10 mouse cellular contexts compared by ENCODE assay signal in genomic region chr2:79372486-79373200, GRCm38 (mm10).
A peak's percentile ranks its signal among the peaks of the same experiment; 100 is the strongest.
DNase-seq lines count a peak whose midpoint lies in the region; ATAC-seq and TF ChIP-seq lines count a peak whose summit lies in the region.
"Had no signal": no experiment of that assay in that cellular context is flagged by ENCODE, and none has a peak within 500 bp of the region (broad histone marks: within the 10 kb centered on the region; RNA-seq: fewer than 3 reads in every experiment).

No protein-coding gene starts in this region.

- no peak overlapping the region for H3K9ac ChIP-seq in intestine, embryonic 15.5 days
- H3K9ac ChIP-seq in intestine, embryonic 16.5 days (ENCODE audit: low read depth, low read length): no peak overlapping the region
- no peak overlapping the region for H3K9ac ChIP-seq in liver, embryonic 12.5 days
- H3K9ac ChIP-seq: liver, embryonic 13.5 days had no signal

- H3K4me2 ChIP-seq in intestine, embryonic 15.5 days (replicated peaks): no peak overlapping the region
- no peak overlapping the region for H3K4me2 ChIP-seq in intestine, embryonic 16.5 days (ENCODE audit: low read depth, low read length)
- H3K4me2 ChIP-seq in liver, embryonic 12.5 days: no peak overlapping the region
- H3K4me2 ChIP-seq: liver, embryonic 13.5 days had no signal

- WGBS in intestine, embryonic 15.5 days: 49% methylated on average over 6 of the region's 6 CpGs
- 49% methylated on average over 6 of the region's 6 CpGs for WGBS in intestine, embryonic 16.5 days
- WGBS in liver, embryonic 12.5 days (ENCODE audit: insufficient replicate concordance): 47% methylated on average over 5 of the region's 6 CpGs

- no peaks in the 10 kb centered on the region for H3K4me1 ChIP-seq in intestine, embryonic 15.5 days (replicated peaks)
- no peaks in the 10 kb centered on the region for H3K4me1 ChIP-seq in intestine, embryonic 16.5 days (ENCODE audit: control insufficient read depth, insufficient read depth, low read length)
- H3K4me1 ChIP-seq in E14TG2a.4 (replicated peaks; ENCODE audit: low read depth, low read length): peaks cover 41% of the 10 kb centered on the region
- H3K4me1 ChIP-seq in liver, embryonic 12.5 days: no peaks in the 10 kb centered on the region
- H3K4me1 ChIP-seq: liver, embryonic 13.5 days had no signal

- no peaks in the 10 kb centered on the region for H3K27me3 ChIP-seq in intestine, embryonic 15.5 days (replicated peaks)
- no peaks in the 10 kb centered on the region for H3K27me3 ChIP-seq in intestine, embryonic 16.5 days (replicated peaks; ENCODE audit: control insufficient read depth, insufficient read depth, low read length)
- H3K27me3 ChIP-seq in E14TG2a.4 (ENCODE audit: insufficient read depth, low read length): no peaks in the 10 kb centered on the region
- no peaks in the 10 kb centered on the region for H3K27me3 ChIP-seq in liver, embryonic 12.5 days (replicated peaks)
- H3K27me3 ChIP-seq: liver, embryonic 13.5 days had no signal

- peak; percentile 32 for TF ChIP-seq CTCF in E14TG2a.4 (conservative IDR thresholded peaks at IDR 0.05; ENCODE audit: low read length)

- ATAC-seq in intestine, embryonic 15.5 days: peak; percentile 43; the same call in 1 of the 2 replicates
- ATAC-seq in intestine, embryonic 16.5 days: no peak
- peak; percentile 77 for ATAC-seq in granulocyte monocyte progenitor cell, adult 5-6 weeks (replicated peaks; ENCODE audit: poor library complexity, severe bottlenecking)
- ATAC-seq in liver, embryonic 12.5 days: peak; percentile 52; the same call in 1 of the 2 replicates

- H3K27ac ChIP-seq in intestine, embryonic 15.5 days: no peak overlapping the region
- no peak overlapping the region for H3K27ac ChIP-seq in intestine, embryonic 16.5 days (ENCODE audit: low read length)
- no peak overlapping the region for H3K27ac ChIP-seq in liver, embryonic 12.5 days
- H3K27ac ChIP-seq: liver, embryonic 13.5 days had no signal

- H3K36me3 ChIP-seq in intestine, embryonic 15.5 days: no peaks in the 10 kb centered on the region
- no peaks in the 10 kb centered on the region for H3K36me3 ChIP-seq in intestine, embryonic 16.5 days (ENCODE audit: control insufficient read depth, insufficient read depth, low read length)
- H3K36me3 ChIP-seq in E14TG2a.4 (ENCODE audit: insufficient read depth, low read length): no peaks in the 10 kb centered on the region
- H3K36me3 ChIP-seq in liver, embryonic 12.5 days: no peaks in the 10 kb centered on the region
- H3K36me3 ChIP-seq: liver, embryonic 13.5 days had no signal

- H3K4me3 ChIP-seq in intestine, embryonic 15.5 days (replicated peaks): no peak overlapping the region
- no peak overlapping the region for H3K4me3 ChIP-seq in intestine, embryonic 16.5 days (ENCODE audit: low read length)
- H3K4me3 ChIP-seq in E14TG2a.4 (replicated peaks; ENCODE audit: low read length): no peak overlapping the region
- H3K4me3 ChIP-seq in liver, embryonic 12.5 days: no peak overlapping the region
- H3K4me3 ChIP-seq: erythroblast, embryonic 14.5 days; liver, embryonic 13.5 days had no signal

- DNase-seq in cerebellum, adult 11 months: peak; percentile 73
- no peak for DNase-seq in ovary, postnatal 14 days (ENCODE audit: low spot score)
- DNase-seq in urinary bladder, postnatal 4 days (ENCODE audit: low spot score in 2 of 2): no peak
- DNase-seq: liver, embryonic 13.5 days had no signal

- no peaks in the 10 kb centered on the region for H3K9me3 ChIP-seq in intestine, embryonic 15.5 days
- H3K9me3 ChIP-seq in intestine, embryonic 16.5 days (ENCODE audit: control insufficient read depth, low read length): no peaks in the 10 kb centered on the region
- no peaks in the 10 kb centered on the region for H3K9me3 ChIP-seq in E14TG2a.4 (ENCODE audit: low read length)
- H3K9me3 ChIP-seq in liver, embryonic 12.5 days (replicated peaks): no peaks in the 10 kb centered on the region
- H3K9me3 ChIP-seq: liver, embryonic 13.5 days had no signal
